Mouse (Mus musculus) lung, embryonic 15.5 days (tissue): ENCODE data around the gene Arhgdib. TPM values are rescaled to one million over a fixed set of nuclear protein-coding genes. Genes with fewer than 3 reads are reported as not detected.

Experiments
- ATAC-seq: fragments of 200-750 bp; cut with Nextera tagmentation; 2 replicates; pipeline ENCODE4 v1.8.0; 2017; ENCODE audit warnings: moderate number of reproducible peaks, borderline replicate concordance; ENCODE audit not compliant: low FRiP score, low TSS enrichment; ENCODE audit errors: extremely low read depth
- H3K27ac ChIP-seq: fragments of 300-500 bp; sonication (generic); 2 replicates; pipeline ENCODE4 v1.5.1; 2015; ENCODE audit warnings: moderate library complexity, mild to moderate bottlenecking, inconsistent platforms
- H3K27me3 ChIP-seq: fragments of 300-500 bp; sonication (generic); 2 replicates; pipeline ENCODE4 v1.6.1; 2015; ENCODE audit warnings: inconsistent platforms
- H3K36me3 ChIP-seq: fragments of 300-500 bp; sonication (generic); 2 replicates; pipeline ENCODE4 v1.6.1; 2015; ENCODE audit warnings: inconsistent platforms
- H3K4me1 ChIP-seq: fragments of 300-500 bp; sonication (generic); 2 replicates; pipeline ENCODE4 v1.6.1; 2015; ENCODE audit warnings: inconsistent platforms
- H3K4me2 ChIP-seq: fragments of 300-500 bp; sonication (generic); 2 replicates; pipeline ENCODE4 v1.6.1; 2015; ENCODE audit warnings: inconsistent platforms, mild to moderate bottlenecking, moderate library complexity
- H3K4me3 ChIP-seq: fragments of 300-500 bp; sonication (generic); 2 replicates; pipeline ENCODE4 v1.5.1; 2015; ENCODE audit warnings: mild to moderate bottlenecking, inconsistent platforms
- H3K9ac ChIP-seq: fragments of 300-500 bp; sonication (generic); 2 replicates; pipeline ENCODE4 v1.6.1; 2015; ENCODE audit warnings: inconsistent platforms
- H3K9me3 ChIP-seq: fragments of 300-500 bp; sonication (generic); 2 replicates; pipeline ENCODE4 v1.6.1; 2016; ENCODE audit warnings: inconsistent platforms
- WGBS: fragments of 180-500 bp; shearing (Covaris S2); methylation state at CpG from one replicate; pipeline ENCODE4 v1.1.7; 2015; 5-methylcytosine and 5-hydroxymethylcytosine counted together
- polyA plus RNA-seq: library from polyadenylated mRNA; unstranded; fragments of >200 nt; fragmentation: Nextera tagmentation; extraction: Ambion mirVana; gene quantifications from 2 replicates; pipeline ENCODE4 v1.2.1, GENCODE M21; 2015

The Arhgdib gene
- polyA plus RNA-seq, 1 experiment from 2014 or later = 82.9 TPM

DNA sequence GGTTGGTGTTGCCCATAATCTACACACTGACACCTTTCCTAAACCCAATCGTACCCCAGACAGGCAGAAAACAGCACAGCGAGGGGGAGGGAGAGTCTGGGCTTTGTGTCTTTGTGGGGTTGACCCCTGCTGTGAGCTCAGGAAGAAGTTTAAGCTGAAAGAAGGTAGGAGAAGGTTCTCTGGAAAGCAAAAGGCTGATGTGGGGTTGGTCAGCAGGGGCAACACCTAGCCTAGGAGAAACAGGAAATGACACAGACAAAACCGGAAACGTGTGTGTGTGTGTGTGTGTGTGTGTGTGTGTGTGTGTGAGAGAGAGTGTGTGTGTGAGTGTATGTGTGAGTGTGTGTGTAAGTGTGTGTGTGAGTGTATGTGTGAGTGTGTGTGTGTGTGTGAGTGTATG lies 25.8 kb upstream of the Arhgdib start:
- Histone ChIP-seq H3K9ac (no peak overlapping the region), H3K36me3 (no peaks in the 10 kb centered on the region), H3K27me3 (no peaks in the 10 kb centered on the region), H3K4me2 (no peak overlapping the region), H3K27ac (no peak overlapping the region), H3K4me3 (no peak overlapping the region), H3K4me1 (no peaks in the 10 kb centered on the region), H3K9me3 (no peaks in the 10 kb centered on the region)
- WGBS = 59% methylated on average over 4 of the region's 4 CpGs
- ATAC-seq = no peak

- Histone ChIP-seq H3K4me3 (no peak overlapping the region), H3K36me3 (no peaks in the 10 kb centered on the region), H3K27ac (no peak overlapping the region), H3K4me2 (no peak overlapping the region), H3K9me3 (no peaks in the 10 kb centered on the region), H3K4me1 (no peaks in the 10 kb centered on the region), H3K9ac (no peak overlapping the region), H3K27me3 (no peaks in the 10 kb centered on the region)
- ATAC-seq = no peak
- 55% methylated on average over 10 of the region's 10 CpGs for WGBS
Measured at GRCm38 (mm10) chr6:136965912-136966311, 24.2 kb upstream of the Arhgdib start.

DNA sequence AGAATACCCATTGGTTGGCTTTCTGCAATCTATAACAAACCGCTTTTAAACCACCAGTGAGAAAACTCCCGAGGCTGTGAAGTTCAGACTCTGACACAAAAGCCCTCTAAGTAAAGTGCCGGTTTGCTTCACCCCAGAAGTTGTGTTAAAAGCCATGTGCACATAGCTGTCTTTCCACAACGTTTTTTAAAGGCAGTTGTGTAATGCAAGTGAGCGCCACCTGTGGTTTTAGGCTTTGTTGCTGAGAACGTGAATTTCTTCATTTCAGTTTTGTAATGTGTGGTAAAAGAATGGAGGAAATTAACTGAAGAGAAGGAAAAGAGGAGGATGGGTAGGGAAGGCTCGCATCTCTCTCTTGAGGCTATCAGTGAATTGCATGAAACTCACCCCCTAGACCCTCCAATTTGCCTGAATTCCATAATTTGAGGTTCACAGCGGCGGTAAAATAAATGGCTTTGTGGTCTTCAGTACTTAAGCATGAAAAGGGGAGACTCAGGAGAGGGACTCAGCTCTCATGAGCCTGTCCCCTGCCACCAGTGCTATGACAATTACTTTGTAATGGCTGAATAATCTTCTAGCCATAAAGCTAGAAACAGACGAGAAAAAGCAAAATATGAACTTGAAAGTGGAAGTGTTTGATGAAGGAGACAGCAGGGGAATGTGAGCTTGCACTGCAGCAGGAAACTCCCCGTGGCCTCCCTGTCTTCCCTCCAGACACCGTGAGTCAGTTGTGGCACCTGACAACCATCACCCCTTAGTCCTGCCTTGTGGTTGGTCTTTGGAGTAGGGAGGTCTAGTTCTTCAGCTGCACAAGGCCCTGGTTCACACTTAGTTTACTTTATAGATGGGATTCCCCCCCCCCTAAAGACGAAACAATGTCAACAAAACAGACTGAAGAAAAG lies 23.2 kb upstream of the Arhgdib start:
- Histone ChIP-seq H3K4me2 (no peak overlapping the region), H3K9me3 (no peaks in the 10 kb centered on the region), H3K27me3 (no peaks in the 10 kb centered on the region), H3K4me3 (no peak overlapping the region), H3K27ac (no peak overlapping the region), H3K9ac (no peak overlapping the region), H3K36me3 (no peaks in the 10 kb centered on the region), H3K4me1 (no peaks in the 10 kb centered on the region)
- whole genome bisulfite sequencing = 61% methylated on average over 13 of the region's 13 CpGs
- ATAC-seq = no peak

DNA sequence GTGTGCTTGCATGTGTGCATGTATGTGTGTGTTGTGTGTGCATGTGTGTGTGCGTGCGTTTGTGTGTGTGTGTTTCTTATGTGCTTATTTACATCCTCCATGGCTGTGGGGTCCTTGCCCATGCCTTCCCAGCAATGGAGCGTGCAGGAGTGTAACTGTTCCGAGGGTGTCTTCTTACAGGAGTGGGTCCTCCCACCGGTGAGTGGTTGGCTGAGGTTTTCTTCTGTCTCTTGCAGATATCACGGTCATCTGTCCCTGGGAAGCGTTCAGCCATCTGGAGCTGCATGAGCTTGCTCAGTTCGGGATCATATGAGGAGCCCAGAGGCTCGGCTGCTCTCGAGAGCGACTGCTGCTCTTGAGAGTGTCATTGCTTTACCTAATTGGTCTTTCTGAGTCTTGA lies 21.3 kb upstream of the Arhgdib start:
- 70% methylated on average over 11 of the region's 11 CpGs for WGBS
- no peak for ATAC-seq

DNA sequence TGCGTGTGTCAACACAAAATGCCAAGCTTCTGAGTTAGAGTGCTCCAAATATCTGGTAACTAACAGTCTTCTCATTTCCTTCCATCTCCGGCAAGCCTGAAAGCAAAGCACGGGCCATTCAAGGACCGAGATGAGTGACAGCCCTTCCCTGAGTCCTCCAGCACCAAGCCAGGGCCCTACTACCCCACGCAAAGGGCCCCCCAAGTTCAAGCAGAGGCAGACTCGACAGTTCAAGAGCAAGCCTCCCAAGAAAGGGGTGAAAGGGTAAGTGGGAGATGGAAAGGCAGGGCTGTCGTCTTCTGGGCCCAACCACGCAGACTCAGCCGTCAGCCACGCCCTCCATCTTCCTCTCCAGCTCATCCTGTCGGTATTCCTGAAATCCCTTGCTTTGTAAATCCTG lies 17.4 kb upstream of the Arhgdib start:
- Histone ChIP-seq H3K4me1 (no peaks in the 10 kb centered on the region), H3K4me3 (no peak overlapping the region), H3K36me3 (no peaks in the 10 kb centered on the region), H3K4me2 (no peak overlapping the region), H3K27ac (no peak overlapping the region), H3K27me3 (no peaks in the 10 kb centered on the region), H3K9me3 (no peaks in the 10 kb centered on the region), H3K9ac (no peak overlapping the region)
- 46% methylated on average over 11 of the region's 11 CpGs for WGBS
- no peak; the same call in 1 of the 2 replicates for ATAC-seq

More for the DNA sequence above, 21.3 kb upstream of the Arhgdib start:
- Histone ChIP-seq H3K4me3 (no peak overlapping the region), H3K27me3 (no peaks in the 10 kb centered on the region), H3K4me2 (no peak overlapping the region), H3K9me3 (no peaks in the 10 kb centered on the region), H3K9ac (no peak overlapping the region), H3K4me1 (no peaks in the 10 kb centered on the region), H3K27ac (no peak overlapping the region), H3K36me3 (no peaks in the 10 kb centered on the region)

DNA sequence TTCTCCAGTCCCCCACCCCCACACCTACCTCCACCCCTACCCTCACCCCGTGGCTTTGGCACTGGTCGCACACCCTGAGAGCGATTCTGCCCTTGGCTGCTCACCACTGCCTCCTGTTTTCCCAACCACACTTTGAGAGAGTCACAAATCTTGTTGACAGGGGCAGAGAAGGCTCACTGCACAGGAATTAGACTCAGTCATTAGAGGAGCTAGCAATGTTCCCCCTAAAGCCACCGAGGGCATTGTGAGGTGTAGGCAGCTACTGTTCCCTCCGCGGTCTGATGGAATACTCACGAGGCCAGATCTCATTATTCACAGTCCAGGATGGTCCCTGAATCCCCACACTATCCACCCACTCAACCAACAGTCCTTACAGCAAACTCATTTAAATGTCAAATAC lies 15.4 kb upstream of the Arhgdib start:
- H3K27ac ChIP-seq = no peak overlapping the region
- H3K9ac ChIP-seq = no peak overlapping the region
- no peak overlapping the region for H3K4me2 ChIP-seq
- no peaks in the 10 kb centered on the region for H3K9me3 ChIP-seq
- no peaks in the 10 kb centered on the region for H3K36me3 ChIP-seq
- no peak for ATAC-seq
- no peak overlapping the region for H3K4me3 ChIP-seq
- H3K4me1 ChIP-seq = no peaks in the 10 kb centered on the region
- H3K27me3 ChIP-seq = no peaks in the 10 kb centered on the region
- WGBS = 69% methylated on average over 7 of the region's 7 CpGs

DNA sequence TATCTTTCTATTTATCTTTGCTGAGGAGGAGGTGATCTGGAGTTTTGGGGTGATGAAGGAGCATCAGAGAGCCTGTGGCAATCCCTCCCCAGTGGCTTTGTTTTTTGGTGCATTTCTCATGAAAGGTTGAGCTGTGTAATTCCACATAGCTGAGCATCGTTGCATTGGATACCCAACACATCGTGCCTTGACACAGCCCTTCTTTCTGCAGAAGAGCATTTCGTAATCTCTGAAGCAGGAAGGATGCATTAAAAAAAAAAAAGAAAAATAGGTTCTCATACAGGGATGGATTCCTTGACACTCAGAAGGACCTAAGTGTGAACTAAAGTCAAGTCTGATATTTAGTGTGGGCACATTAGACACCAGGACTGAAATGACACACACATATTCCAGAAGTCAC lies 13.5 kb upstream of the Arhgdib start:
- no peaks in the 10 kb centered on the region for H3K9me3 ChIP-seq

DNA sequence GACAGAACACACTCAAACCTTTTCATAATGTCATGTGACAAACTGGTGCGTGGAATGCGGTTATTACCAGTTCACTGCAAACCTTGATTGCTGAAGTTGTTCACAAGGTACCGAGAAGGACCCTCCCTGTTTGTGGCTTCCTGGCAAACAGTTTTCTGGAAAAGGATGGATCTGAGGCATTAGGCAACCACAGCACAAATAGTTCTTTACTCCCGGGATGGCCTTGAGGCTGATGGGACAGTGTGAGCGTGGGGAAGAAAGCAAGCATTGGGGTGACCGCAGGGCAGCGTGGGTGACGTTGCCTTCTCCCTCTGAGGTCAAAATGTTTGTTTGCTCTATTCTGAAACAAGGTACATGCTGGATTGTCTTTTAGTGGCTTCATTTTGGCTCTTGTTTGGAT lies 13.0 kb upstream of the Arhgdib start:
- no peak for ATAC-seq
- H3K9me3 ChIP-seq = no peaks in the 10 kb centered on the region
- WGBS = 77% methylated on average over 8 of the region's 8 CpGs
- no peak overlapping the region for H3K4me2 ChIP-seq
- H3K4me1 ChIP-seq = no peaks in the 10 kb centered on the region
- no peak overlapping the region for H3K9ac ChIP-seq
- H3K36me3 ChIP-seq = no peaks in the 10 kb centered on the region
- no peak overlapping the region for H3K27ac ChIP-seq
- H3K4me3 ChIP-seq = no peak overlapping the region
- no peaks in the 10 kb centered on the region for H3K27me3 ChIP-seq

More for the DNA sequence above, 13.5 kb upstream of the Arhgdib start:
- ATAC-seq = no peak
- no peak overlapping the region for H3K4me2 ChIP-seq
- 76% methylated on average over 3 of the region's 3 CpGs for WGBS
- no peak overlapping the region for H3K4me3 ChIP-seq
- no peak overlapping the region for H3K27ac ChIP-seq
- H3K36me3 ChIP-seq = no peaks in the 10 kb centered on the region
- no peaks in the 10 kb centered on the region for H3K27me3 ChIP-seq
- no peaks in the 10 kb centered on the region for H3K4me1 ChIP-seq
- no peak overlapping the region for H3K9ac ChIP-seq

DNA sequence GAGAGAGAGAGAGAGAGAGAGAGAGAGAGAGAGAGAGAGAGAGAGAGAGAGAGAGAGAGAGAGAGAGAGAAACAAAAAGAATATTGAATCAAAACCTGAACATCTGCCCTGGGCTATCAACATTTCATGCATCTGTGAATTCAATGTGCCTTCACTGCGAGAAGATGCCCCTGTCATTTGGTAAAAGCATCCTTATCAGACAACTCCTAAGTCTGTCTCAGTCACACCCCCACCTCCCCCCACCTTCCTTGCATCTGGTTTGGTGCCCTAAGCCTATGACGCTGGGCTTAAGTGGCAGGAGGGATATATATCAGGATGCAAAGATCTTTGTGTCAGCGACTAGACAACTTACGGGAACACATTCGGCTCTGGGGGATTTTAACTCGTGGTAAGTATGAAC lies 12.5 kb upstream of the Arhgdib start:
- Histone ChIP-seq H3K4me3 (no peak overlapping the region), H3K9me3 (no peaks in the 10 kb centered on the region), H3K27ac (no peak overlapping the region), H3K27me3 (no peaks in the 10 kb centered on the region), H3K36me3 (no peaks in the 10 kb centered on the region), H3K9ac (no peak overlapping the region), H3K4me1 (no peaks in the 10 kb centered on the region), H3K4me2 (no peak overlapping the region)
- no peak for ATAC-seq
- WGBS = 69% methylated on average over 6 of the region's 6 CpGs

DNA sequence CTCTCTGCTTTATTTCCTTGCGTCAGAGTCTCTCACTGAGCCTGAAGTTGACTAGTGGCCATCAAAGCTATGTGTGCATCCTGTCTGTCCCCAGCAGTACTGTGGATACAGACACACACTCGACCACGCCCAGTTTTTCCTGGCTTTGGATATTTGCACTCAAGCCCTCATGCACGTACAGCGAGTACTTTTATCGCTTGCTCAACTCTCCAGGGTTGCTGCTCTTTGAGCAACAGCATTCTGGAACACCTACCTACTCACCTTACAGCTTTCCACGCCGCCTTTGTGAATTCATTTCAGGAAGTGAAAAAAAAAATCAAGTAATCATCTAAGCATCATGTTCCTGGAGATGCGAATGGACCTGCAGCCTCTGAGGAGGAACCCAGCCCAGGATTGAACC lies 11.2 kb upstream of the Arhgdib start:
- no peak for ATAC-seq
- Histone ChIP-seq H3K4me3 (no peak overlapping the region), H3K36me3 (no peaks in the 10 kb centered on the region), H3K9ac (no peak overlapping the region), H3K4me2 (no peak overlapping the region), H3K27ac (no peak overlapping the region), H3K9me3 (no peaks in the 10 kb centered on the region), H3K27me3 (no peaks in the 10 kb centered on the region), H3K4me1 (no peaks in the 10 kb centered on the region)
- WGBS = 74% methylated on average over 9 of the region's 9 CpGs

DNA sequence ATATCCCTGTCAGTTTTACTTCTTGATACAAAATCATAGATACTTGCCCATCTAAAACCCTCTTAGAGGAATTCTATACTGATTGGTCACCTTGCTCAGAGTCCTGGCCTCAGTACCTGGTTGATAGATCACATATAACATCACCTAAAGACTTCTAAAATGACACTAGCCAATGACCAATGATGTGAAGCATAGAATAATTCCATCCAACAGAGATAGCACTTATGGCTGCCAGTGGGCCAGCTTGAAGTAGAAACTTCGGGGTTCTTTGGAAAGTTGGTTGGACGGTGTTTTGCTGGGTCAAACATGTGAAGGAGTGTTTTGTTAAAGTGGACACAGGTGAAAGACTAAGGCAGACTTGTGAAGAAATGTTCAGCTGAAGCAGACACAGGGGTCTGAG lies 8.5 kb upstream of the Arhgdib start:
- H3K9me3 ChIP-seq = no peaks in the 10 kb centered on the region
- no peak for ATAC-seq
- no peak overlapping the region for H3K4me2 ChIP-seq
- no peak overlapping the region for H3K4me3 ChIP-seq
- no peaks in the 10 kb centered on the region for H3K27me3 ChIP-seq
- H3K27ac ChIP-seq = no peak overlapping the region
- 88% methylated on average over 2 of the region's 2 CpGs for WGBS
- no peak overlapping the region for H3K9ac ChIP-seq
- H3K4me1 ChIP-seq = no peaks in the 10 kb centered on the region
- no peaks in the 10 kb centered on the region for H3K36me3 ChIP-seq

GRCm38 (mm10) chr6:136947716-136948115 lies 6.0 kb upstream of the Arhgdib start:
- WGBS = 73% methylated on average over 4 of the region's 4 CpGs
- no peaks in the 10 kb centered on the region for H3K4me1 ChIP-seq

More at GRCm38 (mm10) chr6:136947716-136948115, 6.0 kb upstream of the Arhgdib start:
- H3K9ac ChIP-seq = no peak overlapping the region
- no peak overlapping the region for H3K4me3 ChIP-seq
- no peak for ATAC-seq
- H3K36me3 ChIP-seq = no peaks in the 10 kb centered on the region
- no peaks in the 10 kb centered on the region for H3K27me3 ChIP-seq
- H3K4me2 ChIP-seq = no peak overlapping the region
- no peak overlapping the region for H3K27ac ChIP-seq
- H3K9me3 ChIP-seq = no peaks in the 10 kb centered on the region
